Mouse (Mus musculus): ENCODE results near the gene 1700019N19Rik. TPM values are rescaled to one million over a fixed set of nuclear protein-coding genes. Genes with fewer than 3 reads are reported as not detected.

1700019N19Rik gene
- total RNA-seq, 2 experiments from 2014 or later: not detected

- intact Hi-C loops (cut with DNase I): loop anchor here (5.0 kb wide), 1 partner anchor 392 kb away; no protein-coding TSS in a partner anchor
- TF ChIP-seq CTCF (IDR thresholded peaks at IDR 0.05): no peak
- Histone ChIP-seq H3K4me3 (no peak overlapping the region), H3K27ac (no peak overlapping the region; the same call in 1 of the 2 replicates)
- DNase-seq (ENCODE audit: extremely low spot score in 1 of 2, low spot score in 2 of 2): peak in 1 of 2 experiments; percentile 42
These were observed 11.0 kb upstream of the 1700019N19Rik start for GRCm38 (mm10) chr19:58805191-58805779.

- no peak overlapping the region for H3K27ac ChIP-seq
These were observed 931 bp upstream of the 1700019N19Rik start for GRCm38 (mm10) chr19:58795114-58795669.

GRCm38 (mm10) chr19:58789194-58789593 is 5.1 kb downstream of the 1700019N19Rik start:
- intact Hi-C loops (cut with DNase I): no loop called here
- Histone ChIP-seq H3K27ac (no peak overlapping the region), H3K4me3 (no peak overlapping the region)
- DNase-seq (ENCODE audit: extremely low spot score in 1 of 2, low spot score in 2 of 2): no peak
- no peak for TF ChIP-seq CTCF (IDR thresholded peaks at IDR 0.05)

More at GRCm38 (mm10) chr19:58795114-58795669, 931 bp upstream of the 1700019N19Rik start:
- no peak for DNase-seq (ENCODE audit: extremely low spot score in 1 of 2, low spot score in 2 of 2)
- no peak for TF ChIP-seq CTCF (IDR thresholded peaks at IDR 0.05)
- H3K4me3 ChIP-seq: no peak overlapping the region
- intact Hi-C loops (cut with DNase I): no loop called here

GRCm38 (mm10) chr19:58783938-58784337 is 10.3 kb downstream of the 1700019N19Rik start:
- H3K27ac ChIP-seq: no peak overlapping the region

GRCm38 (mm10) chr19:58781566-58781965 is 12.7 kb downstream of the 1700019N19Rik start:
- TF ChIP-seq CTCF (IDR thresholded peaks at IDR 0.05): no peak
- intact Hi-C loops (cut with DNase I): no loop called here
- no peak overlapping the region for H3K27ac ChIP-seq
- no peak for DNase-seq (ENCODE audit: extremely low spot score in 1 of 2, low spot score in 2 of 2)
- H3K4me3 ChIP-seq: no peak overlapping the region

More at GRCm38 (mm10) chr19:58783938-58784337, 10.3 kb downstream of the 1700019N19Rik start:
- no peak for DNase-seq (ENCODE audit: extremely low spot score in 1 of 2, low spot score in 2 of 2)
- H3K4me3 ChIP-seq: no peak overlapping the region
- no peak for TF ChIP-seq CTCF (IDR thresholded peaks at IDR 0.05)
- intact Hi-C loops (cut with DNase I): no loop called here

GRCm38 (mm10) chr19:58776461-58776860 is 17.8 kb downstream of the 1700019N19Rik start:
- intact Hi-C loops (cut with DNase I): no loop called here
- DNase-seq (ENCODE audit: extremely low spot score in 1 of 2, low spot score in 2 of 2): no peak
- no peak overlapping the region for H3K27ac ChIP-seq
- H3K4me3 ChIP-seq: no peak overlapping the region
- TF ChIP-seq CTCF (IDR thresholded peaks at IDR 0.05): no peak

GRCm38 (mm10) chr19:58767329-58767728 is 26.9 kb downstream of the 1700019N19Rik start:
- intact Hi-C loops (cut with DNase I): no loop called here
- no peak for TF ChIP-seq CTCF (IDR thresholded peaks at IDR 0.05)
- no peak overlapping the region for H3K4me3 ChIP-seq
- DNase-seq (ENCODE audit: extremely low spot score in 1 of 2, low spot score in 2 of 2): no peak
- no peak overlapping the region for H3K27ac ChIP-seq

- peak; percentile 72 for TF ChIP-seq CTCF (IDR thresholded peaks at IDR 0.05)
- intact Hi-C loops (cut with DNase I): loop anchor here (2.0 to 5.0 kb wide), 2 partner anchors 142 to 444 kb away; no protein-coding TSS in a partner anchor
- DNase-seq (ENCODE audit: extremely low spot score in 1 of 2, low spot score in 2 of 2): peak; percentile 51 to 65
- Histone ChIP-seq H3K27ac (no peak overlapping the region), H3K4me3 (no peak overlapping the region)
These were observed 31.3 kb downstream of the 1700019N19Rik start for GRCm38 (mm10) chr19:58762848-58763541.

GRCm38 (mm10) chr19:58762316-58762715 is 31.9 kb downstream of the 1700019N19Rik start:
- TF ChIP-seq CTCF (IDR thresholded peaks at IDR 0.05): no peak
- intact Hi-C loops (cut with DNase I): loop anchor here (2.0 to 5.0 kb wide), 2 partner anchors 142 to 445 kb away; no protein-coding TSS in a partner anchor
- DNase-seq (ENCODE audit: extremely low spot score in 1 of 2, low spot score in 2 of 2): no peak
- no peak overlapping the region for H3K27ac ChIP-seq
- H3K4me3 ChIP-seq: no peak overlapping the region

- intact Hi-C loops (cut with DNase I): no loop called here
- no peak within 1 kb of the TSS for H3K27ac ChIP-seq
- no peak for TF ChIP-seq CTCF (IDR thresholded peaks at IDR 0.05)
- no peak within 1 kb of the TSS for H3K4me3 ChIP-seq
- DNase-seq (ENCODE audit: extremely low spot score in 1 of 2, low spot score in 2 of 2): no peak
These were observed 34.8 kb downstream of the 1700019N19Rik start, which contains the start of gene Pnliprp2 for GRCm38 (mm10) chr19:58759423-58759822. Pnliprp2 (plus strand) TSS chr19:58759719.

- intact Hi-C loops (cut with DNase I): no loop called here
- no peak for DNase-seq (ENCODE audit: extremely low spot score in 1 of 2, low spot score in 2 of 2)
- no peak for TF ChIP-seq CTCF (IDR thresholded peaks at IDR 0.05)
- no peak overlapping the region for H3K4me3 ChIP-seq
- no peak overlapping the region for H3K27ac ChIP-seq
These were observed 35.4 kb downstream of the 1700019N19Rik start for GRCm38 (mm10) chr19:58758871-58759270.

- no peak for DNase-seq (ENCODE audit: extremely low spot score in 1 of 2, low spot score in 2 of 2)
- TF ChIP-seq CTCF (IDR thresholded peaks at IDR 0.05): no peak
- intact Hi-C loops (cut with DNase I): no loop called here
- Histone ChIP-seq H3K27ac (no peak overlapping the region), H3K4me3 (no peak overlapping the region)
These were observed 42.8 kb downstream of the 1700019N19Rik start for GRCm38 (mm10) chr19:58751504-58751903.

Measured in left cerebral cortex, adult 2 months (tissue).